Mouse (Mus musculus) liver, embryonic 14.5 days (tissue): ENCODE results near the gene Nfx1. TPM values are rescaled to one million over a fixed set of nuclear protein-coding genes. Genes with fewer than 3 reads are reported as not detected.

Experiments used
- ATAC-seq: fragments of 200-750 bp; cut with Nextera tagmentation; 2 replicates; pipeline ENCODE4 v1.8.0; 2017; ENCODE audit warnings: moderate number of reproducible peaks, mild to moderate bottlenecking, moderate library complexity; ENCODE audit not compliant: insufficient read depth
- DNase-seq, 3 experiments: peaks; one replicate each; pipeline ENCODE4 v3.0.0-alpha.2; 2012 to 2013; ENCODE audit warnings: low read depth in 3 of 3, low spot score in 3 of 3
- H3K27ac ChIP-seq: fragments of 300-500 bp; sonication (generic); 2 replicates; pipeline ENCODE4 v1.5.1; 2014; ENCODE audit warnings: moderate library complexity, mild to moderate bottlenecking, control low read depth, inconsistent platforms
- H3K27me3 ChIP-seq: fragments of 300-500 bp; sonication (generic); 2 replicates; pipeline ENCODE4 v1.6.1; 2014; ENCODE audit warnings: mild to moderate bottlenecking, low read length, moderate library complexity; ENCODE audit not compliant: control insufficient read depth, insufficient read depth
- H3K36me3 ChIP-seq: fragments of 300-500 bp; sonication (generic); replicated peaks from 2 replicates; pipeline ENCODE4 v1.6.1; 2014; ENCODE audit warnings: low read depth; ENCODE audit not compliant: control insufficient read depth, insufficient read depth
- H3K4me1 ChIP-seq, 2 experiments: fragments of 200-500 bp in 1 of 2; fragments of 300-500 bp in 1 of 2; sonication (generic) in 1 of 2; replicated peaks; 2 replicates each; pipeline ENCODE4 v1.6.1; 2012 to 2014; ENCODE audit warnings: antibody characterized with exemption in 1 of 2, inconsistent platforms in 1 of 2, low read length in 1 of 2; ENCODE audit not compliant: control insufficient read depth in 2 of 2, insufficient read depth in 2 of 2
- H3K4me2 ChIP-seq: fragments of 300-500 bp; sonication (generic); 2 replicates; pipeline ENCODE4 v1.6.1; 2014; ENCODE audit warnings: low read depth, mild to moderate bottlenecking, control low read depth, moderate library complexity
- H3K4me3 ChIP-seq, 2 experiments: fragments of 200-500 bp in 1 of 2; fragments of 300-500 bp in 1 of 2; sonication (generic) in 1 of 2; 2 replicates each; pipeline ENCODE4 v1.5.1; 2012 to 2014; ENCODE audit warnings: low read depth in 2 of 2, low read length in 2 of 2, mild to moderate bottlenecking in 2 of 2, control low read depth in 1 of 2, inconsistent platforms in 1 of 2, moderate library complexity in 1 of 2; ENCODE audit not compliant: insufficient read depth in 1 of 2
- H3K9ac ChIP-seq: fragments of 300-500 bp; sonication (generic); replicated peaks from 2 replicates; pipeline ENCODE4 v1.6.1; 2014; ENCODE audit warnings: mild to moderate bottlenecking, control low read depth, moderate library complexity
- H3K9me3 ChIP-seq: fragments of 300-500 bp; sonication (generic); 2 replicates; pipeline ENCODE4 v1.6.1; 2016; ENCODE audit warnings: low read length, mixed read lengths; ENCODE audit not compliant: control insufficient read depth
- CTCF ChIP-seq: IDR thresholded peaks from 2 replicates; pipeline ENCODE4 v1.5.1; 2016; ENCODE audit warnings: antibody characterized with exemption, low read depth, control low read depth
- EP300 ChIP-seq: IDR thresholded peaks from 2 replicates; pipeline ENCODE4 v1.6.1; 2016; ENCODE audit warnings: antibody characterized with exemption, low read depth
- WGBS: fragments of 180-500 bp; shearing (Covaris S2); extraction: QIAGEN DNeasy Blood & Tissue Kit; methylation state at CpG from one replicate; pipeline ENCODE4 v1.1.7; 2014; ENCODE audit not compliant: insufficient replicate concordance; 5-methylcytosine and 5-hydroxymethylcytosine counted together
- microRNA-seq: library from miRNA; unstranded; fragments of <30 nt; microRNA quantifications from one replicate; pipeline ENCODE4, GENCODE M21; 2016
- polyA plus RNA-seq, 2 experiments: library from polyadenylated mRNA; depleted of rRNA in 1 of 2; stranded (reverse) in 1 of 2; unstranded in 1 of 2; fragments of >200 nt; fragmentation: Nextera tagmentation in 1 of 2; extraction: Ambion mirVana in 1 of 2; gene quantifications; 2 replicates each; pipeline versions ENCODE4 v1.2.1 to v1.2.3; 2012 to 2014

The Nfx1 gene
- polyA plus RNA-seq, 2 experiments: 22.1 to 27.1 TPM

DNA sequence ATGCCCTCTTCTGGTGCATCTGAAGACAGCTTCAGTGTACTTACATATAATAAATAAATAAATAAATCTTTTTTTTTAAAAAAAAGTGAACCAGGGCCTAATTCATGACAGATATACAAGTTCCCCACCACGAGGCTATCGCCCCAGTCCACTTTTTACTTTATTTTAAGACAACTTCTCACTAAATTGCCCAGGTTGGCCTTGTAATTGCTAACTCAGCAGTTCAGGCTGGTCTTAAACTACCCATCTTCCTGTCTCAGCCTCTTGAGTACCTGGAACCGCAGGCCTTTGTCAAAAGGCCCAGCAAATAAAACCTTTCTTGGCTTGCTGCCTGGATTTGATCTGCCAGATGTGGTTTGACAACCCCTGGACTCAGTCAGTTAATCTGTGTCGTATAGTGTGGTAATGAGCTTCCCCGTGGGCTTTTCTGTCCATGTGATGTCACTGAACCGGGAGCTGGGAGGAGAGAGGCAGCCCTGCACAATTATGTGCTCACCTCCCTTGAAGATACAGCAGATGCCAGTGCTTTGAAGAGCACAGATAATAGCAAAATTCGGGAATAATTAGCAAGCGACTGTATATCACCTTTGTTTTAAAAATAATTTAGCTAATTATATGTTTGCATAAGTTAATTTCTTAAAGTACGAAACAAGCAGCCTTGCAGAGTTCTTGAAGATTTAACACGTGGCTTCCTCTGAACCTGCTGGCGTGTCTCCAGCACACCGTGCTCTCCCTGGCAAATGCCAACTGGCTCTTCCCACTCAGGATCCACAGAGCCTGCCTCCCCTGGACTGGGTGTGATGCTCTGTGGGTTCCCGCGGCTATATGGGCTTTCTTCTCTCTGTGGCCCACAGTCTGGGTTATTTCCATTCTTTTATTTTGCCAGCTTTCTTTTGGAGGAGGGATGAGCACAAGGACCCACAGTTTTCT, 101.1 kb downstream of the Nfx1 start:
- Histone ChIP-seq H3K36me3 (no peaks in the 10 kb centered on the region), H3K9ac (no peak overlapping the region), H3K4me1 (no peaks in the 10 kb centered on the region), H3K4me2 (no peak overlapping the region), H3K9me3 (no peaks in the 10 kb centered on the region), H3K27ac (no peak overlapping the region), H3K27me3 (no peaks in the 10 kb centered on the region), H3K4me3 (no peak overlapping the region)
- TF ChIP-seq EP300: no peak
- no peak for TF ChIP-seq CTCF
- WGBS: 68% methylated on average over 14 of the region's 14 CpGs
- no peak for ATAC-seq
- DNase-seq: no peak

DNA sequence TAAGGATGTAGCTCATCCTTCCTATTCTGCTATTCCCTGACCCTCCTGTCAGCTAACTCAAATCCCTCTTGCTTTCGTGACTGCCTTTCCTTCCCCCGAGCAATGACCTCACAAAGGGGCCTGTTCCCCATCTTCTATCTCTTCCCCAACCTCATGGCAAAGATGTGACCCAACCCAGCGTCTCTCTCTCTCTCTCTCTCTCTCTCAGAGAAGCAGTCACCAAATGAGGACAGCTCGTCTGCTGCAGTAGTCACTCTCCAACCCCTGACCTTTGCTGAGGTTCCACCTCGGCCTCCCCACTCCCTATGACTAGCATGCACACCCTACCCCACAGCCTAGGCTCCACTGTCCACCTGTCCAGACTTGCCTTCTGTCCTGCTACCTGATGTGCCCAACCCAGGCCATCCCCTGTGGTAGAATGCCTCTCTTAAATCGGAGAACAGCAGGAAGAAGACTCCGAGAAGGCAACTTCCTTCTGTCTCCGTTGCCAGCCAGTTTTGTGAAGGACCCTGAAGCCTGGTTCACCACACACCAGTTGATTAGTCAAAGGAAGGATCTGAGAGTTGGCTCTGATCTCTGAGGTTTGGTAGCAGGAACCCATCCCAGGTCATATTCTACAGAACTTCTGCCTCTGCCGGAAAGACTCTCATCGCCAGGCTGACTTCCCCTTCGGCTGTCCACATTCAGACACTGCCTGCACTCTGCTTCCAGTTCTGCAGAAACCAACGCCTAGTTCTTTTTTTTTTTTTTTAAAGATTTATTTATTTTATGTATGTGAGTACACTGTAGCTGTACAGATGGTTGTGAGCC, 102.5 kb downstream of the Nfx1 start:
- Histone ChIP-seq H3K36me3 (no peaks in the 10 kb centered on the region), H3K4me1 (no peaks in the 10 kb centered on the region), H3K4me2 (no peak overlapping the region), H3K4me3 (no peak overlapping the region), H3K27ac (no peak overlapping the region), H3K9ac (no peak overlapping the region), H3K27me3 (no peaks in the 10 kb centered on the region; the same call in 1 of the 2 replicates), H3K9me3 (no peaks in the 10 kb centered on the region)
- 34% methylated on average over 12 of the region's 12 CpGs for WGBS
- ATAC-seq (no peak), DNase-seq (no peak)
- no peak for TF ChIP-seq EP300
- TF ChIP-seq CTCF: no peak

DNA sequence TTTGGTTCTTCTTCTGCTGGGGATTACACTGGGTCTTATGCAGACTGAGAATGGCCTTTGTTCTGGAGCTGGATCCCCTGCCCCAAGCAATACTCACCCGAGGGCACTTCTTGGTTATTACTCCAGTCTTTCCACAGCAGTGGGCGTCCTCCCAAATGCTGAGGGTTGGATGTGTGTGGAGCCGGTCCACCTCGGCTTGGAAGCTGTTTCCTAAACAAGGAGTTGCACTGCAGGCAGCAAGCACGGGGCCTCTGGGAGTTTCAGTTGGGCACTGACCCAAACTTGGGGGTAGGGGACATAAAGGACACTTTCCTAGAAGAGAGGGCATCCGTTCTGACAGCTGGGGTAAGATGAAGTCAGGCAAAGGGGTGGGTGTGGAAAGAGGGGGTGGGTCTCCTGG, 103.8 kb downstream of the Nfx1 start:
- H3K4me3 ChIP-seq: no peak overlapping the region
- ATAC-seq (no peak), DNase-seq (no peak)
- no peaks in the 10 kb centered on the region for H3K36me3 ChIP-seq
- no peak overlapping the region for H3K9ac ChIP-seq
- H3K4me2 ChIP-seq: no peak overlapping the region
- no peaks in the 10 kb centered on the region for H3K4me1 ChIP-seq
- no peak overlapping the region for H3K27ac ChIP-seq
- H3K9me3 ChIP-seq: no peaks in the 10 kb centered on the region
- H3K27me3 ChIP-seq: no peaks in the 10 kb centered on the region; the same call in 1 of the 2 replicates
- WGBS: 59% methylated on average over 6 of the region's 6 CpGs
- TF ChIP-seq CTCF: no peak
- TF ChIP-seq EP300: no peak

Small RNAs within 50 kb of the gene (microRNA-seq; reads per million reads assigned to microRNA genes)
- gene Mir3094: 6.3 reads per million, percentile 13 among the genes with 10 or more reads in this experiment

Other genes starting within 250 kb of the Nfx1 start
- gene Dnaja1, start 248.8 kb upstream of the Nfx1 start, polyA plus RNA-seq (2012; rRNA removed): 13.8 and 30.3 TPM in 2 replicates
- gene Dnaja1, start 248.8 kb upstream of the Nfx1 start, polyA plus RNA-seq (2014; fragmentation: Nextera tagmentation; extraction: Ambion mirVana): 128 and 130 TPM in 2 replicates
- gene Smu1, start 213.0 kb upstream of the Nfx1 start, polyA plus RNA-seq (2012; rRNA removed): 25.3 and 37.3 TPM in 2 replicates
- 73.2 and 78.6 TPM in 2 replicates for gene Smu1, start 213.0 kb upstream of the Nfx1 start, polyA plus RNA-seq (2014; fragmentation: Nextera tagmentation; extraction: Ambion mirVana)
- 13.3 and 14.3 TPM in 2 replicates for gene B4galt1, start 116.9 kb upstream of the Nfx1 start, polyA plus RNA-seq (2012; rRNA removed)
- gene B4galt1, start 116.9 kb upstream of the Nfx1 start, polyA plus RNA-seq (2014; fragmentation: Nextera tagmentation; extraction: Ambion mirVana): 30.3 and 31.2 TPM in 2 replicates
- gene Spink4, start 50.9 kb upstream of the Nfx1 start, polyA plus RNA-seq (2012; rRNA removed): 0.42 and 0.58 TPM in 2 replicates
- gene Spink4, start 50.9 kb upstream of the Nfx1 start, polyA plus RNA-seq (2014; fragmentation: Nextera tagmentation; extraction: Ambion mirVana): 0.71 and 1.3 TPM in 2 replicates
- gene Bag1, start 22.6 kb upstream of the Nfx1 start, polyA plus RNA-seq (2012; rRNA removed): 21.6 and 59.8 TPM in 2 replicates
- 131 and 139 TPM in 2 replicates for gene Bag1, start 22.6 kb upstream of the Nfx1 start, polyA plus RNA-seq (2014; fragmentation: Nextera tagmentation; extraction: Ambion mirVana)
- gene Chmp5, start 22.5 kb upstream of the Nfx1 start, polyA plus RNA-seq (2012; rRNA removed): 12.6 and 24.5 TPM in 2 replicates
- 42.7 and 45.1 TPM in 2 replicates for gene Chmp5, start 22.5 kb upstream of the Nfx1 start, polyA plus RNA-seq (2014; fragmentation: Nextera tagmentation; extraction: Ambion mirVana)
- gene Aqp7, start 77.2 kb downstream of the Nfx1 start, polyA plus RNA-seq (2012; rRNA removed): 1.1 and 1.4 TPM in 2 replicates
- gene Aqp7, start 77.2 kb downstream of the Nfx1 start, polyA plus RNA-seq (2014; fragmentation: Nextera tagmentation; extraction: Ambion mirVana): 0.50 and 0.59 TPM in 2 replicates
- gene Aqp3, start 127.3 kb downstream of the Nfx1 start, polyA plus RNA-seq (2012; rRNA removed): 15.6 and 18.3 TPM in 2 replicates
- 5.8 and 8.7 TPM in 2 replicates for gene Aqp3, start 127.3 kb downstream of the Nfx1 start, polyA plus RNA-seq (2014; fragmentation: Nextera tagmentation; extraction: Ambion mirVana)
- gene Nol6, start 153.5 kb downstream of the Nfx1 start, polyA plus RNA-seq (2012; rRNA removed): 9.4 and 9.5 TPM in 2 replicates
- 8.5 and 10.2 TPM in 2 replicates for gene Nol6, start 153.5 kb downstream of the Nfx1 start, polyA plus RNA-seq (2014; fragmentation: Nextera tagmentation; extraction: Ambion mirVana)
- gene Ube2r2, start 164.8 kb downstream of the Nfx1 start, polyA plus RNA-seq (2012; rRNA removed): 14.7 and 44.4 TPM in 2 replicates
- gene Ube2r2, start 164.8 kb downstream of the Nfx1 start, polyA plus RNA-seq (2014; fragmentation: Nextera tagmentation; extraction: Ambion mirVana): 31.9 and 38.4 TPM in 2 replicates